Mouse (Mus musculus) cerebellum, postnatal 36 days (tissue): Measurements from ENCODE around the gene Ick.
"Not testable (repeated sequence)": the region's sequence is repeated elsewhere in the genome, so short reads cannot be mapped to it uniquely, and the experiment has no call there.

Experiments used
- DNase-seq, 2 experiments: peaks; one replicate each; pipeline ENCODE4 v3.0.0; 2021 to 2022; ENCODE audit warnings: mixed read lengths in 2 of 2

The Ick gene

DNA sequence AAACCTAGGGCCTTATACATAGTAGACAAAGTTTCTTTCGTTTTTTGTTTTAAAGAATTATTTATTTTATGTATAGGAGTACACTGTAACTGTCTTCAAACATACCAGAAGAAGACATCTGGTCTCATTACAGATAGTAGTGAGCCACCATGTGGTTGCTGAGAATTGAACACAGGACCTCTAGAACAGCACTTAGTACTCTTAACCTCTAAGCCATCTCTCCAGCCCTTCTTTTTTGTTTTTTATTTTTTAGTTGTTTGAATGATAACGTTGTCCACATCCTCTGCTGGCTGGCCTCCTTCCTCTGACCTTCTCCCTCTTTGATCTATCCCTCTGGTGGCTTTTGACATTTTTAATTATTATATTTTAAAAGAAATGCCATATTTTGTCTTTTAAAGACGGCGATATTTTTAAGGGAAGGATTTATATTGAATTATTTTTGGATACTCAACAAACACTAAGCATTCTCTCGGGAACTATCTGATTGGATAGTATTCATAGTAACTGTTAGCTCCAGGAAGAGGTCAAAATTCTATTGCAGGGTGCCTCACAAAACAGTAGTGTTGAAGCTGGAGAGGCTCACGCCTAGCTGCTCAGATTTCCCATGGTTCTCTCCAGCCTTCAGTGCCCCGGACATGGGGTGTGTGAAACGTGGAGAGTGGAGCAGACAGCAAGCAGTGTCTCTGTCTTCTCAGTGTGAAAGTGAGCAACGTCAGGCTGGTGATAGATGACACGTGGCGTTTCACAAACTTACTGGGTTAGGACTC lies 45.4 kb downstream of the Ick start:
- DNase-seq: no peak

GRCm38 (mm10) chr9:78157221-78157620 lies 48.2 kb downstream of the Ick start:
- no peak for DNase-seq

- DNase-seq: no peak
Observed at GRCm38 (mm10) chr9:78163291-78163690, 54.3 kb downstream of the Ick start.

- no peak for DNase-seq
Observed at GRCm38 (mm10) chr9:78164741-78165140, 55.7 kb downstream of the Ick start.

GRCm38 (mm10) chr9:78165454-78165853 lies 56.5 kb downstream of the Ick start:
- DNase-seq: no peak

DNA sequence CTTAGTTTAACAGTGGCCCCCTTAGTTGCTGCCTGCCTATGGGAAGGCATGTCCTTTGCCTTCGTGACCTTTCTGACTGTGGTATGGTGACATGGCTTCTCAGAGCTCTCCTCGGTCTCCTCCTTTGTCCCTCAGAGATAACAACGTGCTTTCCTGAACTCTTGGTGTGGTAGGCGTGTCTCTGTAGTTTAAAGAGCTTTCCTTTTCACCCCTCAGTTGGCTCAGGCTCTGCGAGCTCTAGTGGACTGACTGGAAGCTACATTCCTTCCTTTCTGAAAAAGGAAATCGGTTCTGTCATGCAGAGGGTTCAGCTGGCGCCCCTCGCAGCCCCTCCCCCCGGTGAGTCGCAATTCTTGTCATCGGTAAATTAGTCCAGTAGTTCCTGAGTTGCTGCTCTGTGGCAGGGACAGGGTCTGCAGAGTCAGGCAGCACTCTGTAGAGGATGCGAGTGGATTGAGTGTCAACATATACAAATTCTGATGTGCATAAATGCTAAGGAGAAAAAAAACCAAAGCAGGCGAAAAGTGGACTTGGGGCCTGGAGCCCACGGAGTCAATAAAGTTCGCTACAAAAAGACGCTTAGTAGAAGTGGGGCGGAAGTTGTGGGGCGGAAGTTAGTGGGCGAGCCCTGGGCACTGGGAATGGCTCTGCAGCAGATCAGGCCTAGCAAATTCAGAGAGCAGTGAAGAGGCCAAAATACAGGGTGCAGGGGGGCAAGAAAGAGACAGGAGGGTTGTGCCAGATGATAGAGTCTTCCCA lies 57.9 kb downstream of the Ick start:
- no peak for DNase-seq

- no peak for DNase-seq
Observed at GRCm38 (mm10) chr9:78167453-78167969, 58.5 kb downstream of the Ick start.

- no peak for DNase-seq
Observed at GRCm38 (mm10) chr9:78168864-78169263, 59.9 kb downstream of the Ick start.

GRCm38 (mm10) chr9:78174016-78174415 lies 65.0 kb downstream of the Ick start:
- DNase-seq: no peak

DNA sequence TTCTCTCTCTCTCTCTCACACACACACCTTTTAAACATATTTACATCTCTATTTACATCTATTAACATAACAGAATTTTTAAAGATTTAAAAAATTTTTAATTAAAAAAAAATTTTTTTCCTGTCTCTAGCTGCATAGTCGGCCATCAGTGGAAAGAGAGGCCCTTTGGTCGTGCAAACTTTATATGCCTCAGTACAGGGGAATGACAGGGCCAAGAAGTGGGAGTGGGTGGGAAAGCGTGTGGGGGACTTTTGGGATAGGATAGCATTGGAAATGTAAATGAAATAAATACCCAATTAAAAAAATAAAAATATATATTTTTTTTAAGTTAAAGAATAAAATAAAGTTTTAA lies 65.9 kb downstream of the Ick start:
- not testable (repeated sequence) for DNase-seq

- peak; percentile 98 to 99 for DNase-seq
Observed at GRCm38 (mm10) chr9:78175277-78176200, 66.5 kb downstream of the Ick start.

DNA sequence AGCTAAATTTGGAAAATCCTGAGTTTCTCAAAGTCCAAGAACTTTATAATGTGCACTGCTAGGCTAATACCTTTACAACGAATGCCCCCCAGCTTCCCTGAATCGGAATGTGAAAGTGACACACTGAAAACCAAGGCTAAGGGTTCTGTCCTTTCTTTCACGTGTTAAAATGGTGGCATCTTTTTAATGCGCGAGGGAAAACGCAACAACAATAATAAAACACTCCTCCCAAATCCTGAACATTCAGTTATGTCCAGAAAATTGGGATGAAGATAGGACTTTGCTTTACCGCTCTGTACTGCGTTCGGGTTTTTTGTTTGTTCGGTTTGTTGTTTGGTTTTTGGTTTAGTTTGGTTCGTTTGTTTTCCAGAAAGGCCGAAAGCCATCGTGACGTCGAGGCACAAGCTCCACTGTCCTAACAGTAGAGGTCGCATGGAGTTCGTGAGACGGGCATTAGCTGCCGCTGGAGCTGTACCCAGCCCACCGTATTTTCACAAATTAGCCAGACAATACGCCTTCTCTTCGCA lies 67.3 kb downstream of the Ick start:
- peak; percentile 51 to 57 for DNase-seq

GRCm38 (mm10) chr9:78176831-78177230 lies 67.8 kb downstream of the Ick start:
- DNase-seq: no peak

- no peak for DNase-seq
Observed at GRCm38 (mm10) chr9:78178197-78178596, 69.2 kb downstream of the Ick start.

GRCm38 (mm10) chr9:78179071-78179470 lies 70.1 kb downstream of the Ick start:
- no peak for DNase-seq

DNA sequence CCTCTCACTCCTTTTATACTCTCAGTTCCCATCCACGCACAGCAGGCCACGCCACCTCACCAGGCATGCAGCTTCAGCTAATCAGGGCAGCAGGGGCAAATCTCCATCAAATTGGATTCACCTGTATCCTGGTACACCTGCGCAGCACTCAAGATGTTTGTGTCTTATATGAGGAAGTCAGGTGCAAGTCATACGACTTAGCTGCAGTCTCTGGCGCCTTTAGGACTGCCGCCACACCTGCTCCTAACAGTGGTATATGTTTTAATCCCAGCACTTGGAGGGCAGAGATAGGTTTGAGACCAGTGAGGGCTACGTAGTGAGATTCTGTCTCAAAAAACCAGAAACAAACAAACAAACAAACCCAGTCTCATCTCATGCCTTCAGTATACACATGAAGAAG lies 73.5 kb downstream of the Ick start, which contains the start of gene Gsta4:
Gene Gsta4 (plus strand): TSS at position 301 of the 400 bp plus-strand sequence.
- not testable (repeated sequence) for DNase-seq

DNA sequence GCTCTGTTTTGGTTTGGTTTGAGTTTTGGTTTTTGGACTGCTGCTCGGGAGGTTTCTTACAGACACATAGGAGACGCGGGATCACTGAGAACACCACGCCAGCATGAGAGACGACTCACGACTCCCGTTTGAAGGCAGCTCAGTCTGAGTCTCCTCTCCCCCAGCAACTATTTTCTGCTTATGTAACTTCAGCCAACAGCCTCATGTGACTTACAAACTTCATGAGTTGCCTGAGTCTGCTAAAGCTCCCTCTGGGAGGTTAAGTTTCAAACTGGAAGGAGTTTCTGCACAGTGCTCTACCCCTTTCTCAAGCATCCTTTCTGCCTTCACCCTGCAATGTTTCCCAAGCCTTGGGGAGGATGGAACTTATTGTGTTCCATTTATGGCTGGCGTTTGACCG lies 76.7 kb downstream of the Ick start:
- no peak for DNase-seq

GRCm38 (mm10) chr9:78188910-78189309 lies 79.9 kb downstream of the Ick start:
- no peak for DNase-seq

- no peak for DNase-seq
Observed at GRCm38 (mm10) chr9:78190651-78191634, 82.0 kb downstream of the Ick start.

- peak in 1 of 2 experiments; percentile 24 for DNase-seq
Observed at GRCm38 (mm10) chr9:78191736-78192135, 82.7 kb downstream of the Ick start.

DNA sequence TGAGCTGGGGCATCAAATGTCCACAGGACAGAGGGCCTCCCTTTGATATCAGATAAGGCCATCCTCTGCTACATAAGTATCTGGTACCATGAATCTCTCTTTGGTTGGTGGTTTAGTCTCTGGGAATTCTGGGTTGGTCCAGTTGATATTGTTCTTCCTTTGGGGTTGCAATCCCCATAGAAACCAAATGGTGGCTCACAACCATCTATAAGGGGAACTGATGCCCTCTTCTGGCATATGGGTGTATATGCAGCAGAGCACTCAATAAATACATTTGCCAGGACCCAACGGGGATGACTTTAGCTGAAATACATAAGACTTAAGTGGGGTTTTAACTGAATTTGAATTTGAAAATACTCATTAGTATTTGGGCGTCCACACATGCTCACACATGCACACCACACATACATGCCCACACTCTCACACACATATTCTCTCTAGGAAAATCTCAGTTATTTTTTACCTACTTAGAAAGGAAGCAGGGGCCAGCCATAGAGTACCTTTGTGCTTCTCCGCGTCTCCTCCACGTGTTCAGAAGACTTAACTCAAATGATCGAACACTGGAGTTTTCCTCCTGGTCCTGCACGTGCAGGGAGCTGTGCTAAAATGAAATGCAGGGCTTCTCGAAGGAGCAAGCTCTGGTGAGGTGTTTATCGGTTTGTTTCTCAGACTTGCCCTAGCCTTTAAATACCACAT lies 85.1 kb downstream of the Ick start:
- DNase-seq: peak; percentile 15 to 49
